Mouse (Mus musculus): Measurements from ENCODE around the gene Cdkal1. TPM values are rescaled to one million over a fixed set of nuclear protein-coding genes. Genes with fewer than 3 reads are reported as not detected.

Gene Cdkal1
- total RNA-seq, 2 experiments from 2014 or later: 29.5 to 33.0 TPM

DNA sequence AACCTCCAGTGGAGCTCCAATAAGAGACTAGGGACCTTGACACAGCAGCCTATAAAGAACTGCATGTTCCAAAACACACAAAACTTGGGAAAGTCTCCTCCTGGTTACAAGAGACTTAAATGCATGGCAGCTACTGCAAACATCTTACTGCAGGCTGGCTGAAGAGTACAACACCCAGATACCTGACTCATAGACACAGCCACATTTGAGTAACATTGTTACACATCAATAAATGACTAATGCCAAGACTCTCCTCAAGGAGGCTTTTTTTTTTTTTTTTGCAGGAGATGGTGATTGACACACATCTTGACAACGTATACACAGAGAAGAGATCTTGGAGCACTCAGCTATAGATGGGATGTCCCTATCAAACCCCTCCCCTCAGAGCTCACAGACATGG lies 215.3 kb downstream of the Cdkal1 start:
- no peak for DNase-seq (ENCODE audit: low spot score in 2 of 2)

DNA sequence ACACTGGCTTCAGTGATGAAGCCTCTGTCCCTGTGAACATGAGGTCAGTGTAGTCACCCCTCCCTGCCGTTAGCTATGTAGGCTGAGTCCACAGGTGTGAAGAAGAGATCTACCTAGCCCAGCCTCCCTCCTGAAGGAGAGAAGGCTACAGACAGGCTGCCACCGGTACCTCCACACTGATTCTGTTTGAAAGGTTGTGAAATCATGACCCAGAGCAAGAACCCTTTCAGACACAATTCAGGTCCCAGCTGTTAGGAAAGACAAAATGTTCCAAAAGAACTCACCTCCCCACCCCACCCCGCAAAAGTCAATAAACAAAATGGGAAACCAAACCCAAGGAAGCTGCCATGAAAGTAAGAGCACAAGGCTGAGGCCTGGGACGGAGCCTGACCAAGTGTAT lies 217.2 kb downstream of the Cdkal1 start:
- no peak for DNase-seq (ENCODE audit: low spot score in 2 of 2)

DNA sequence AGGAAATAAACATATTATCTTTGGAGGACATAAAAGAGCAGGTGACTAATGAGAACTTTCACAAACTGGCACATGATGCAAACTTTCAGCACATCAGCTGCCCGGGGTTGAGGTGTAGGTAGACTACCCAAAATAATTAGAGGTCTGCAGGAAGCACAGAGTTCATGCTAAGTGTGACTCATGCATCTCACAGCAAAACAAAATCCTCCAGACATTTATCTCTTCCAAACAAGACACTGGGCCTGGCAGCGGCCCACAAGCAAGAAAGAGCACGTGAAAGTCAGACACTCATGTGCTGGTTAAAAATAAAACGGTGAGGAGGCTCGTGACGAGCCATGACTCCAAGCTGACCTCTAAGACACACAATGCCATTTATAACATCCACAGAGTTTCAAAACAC lies 217.7 kb downstream of the Cdkal1 start:
- DNase-seq (ENCODE audit: low spot score in 2 of 2): peak in 1 of 2 experiments; percentile 28

DNA sequence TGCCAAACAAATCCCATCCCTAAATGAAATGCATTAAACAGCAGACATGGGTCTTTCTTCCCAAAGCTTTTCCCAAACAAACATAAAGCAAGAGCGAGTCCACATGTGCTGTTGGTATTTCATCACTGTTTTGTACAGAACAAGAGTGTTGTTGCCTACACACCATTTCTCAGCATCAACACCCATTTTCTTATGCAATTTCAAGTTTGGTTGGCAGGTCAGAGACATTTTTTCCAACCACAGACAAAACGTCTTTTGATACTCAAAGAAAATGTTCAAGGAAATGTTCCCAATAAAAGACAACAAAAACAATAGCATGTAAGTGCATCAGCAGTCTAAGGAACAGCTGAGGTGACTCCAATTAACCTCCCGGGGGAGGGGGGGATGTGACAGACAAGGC lies 219.9 kb downstream of the Cdkal1 start:
- DNase-seq (ENCODE audit: low spot score in 2 of 2): no peak

DNA sequence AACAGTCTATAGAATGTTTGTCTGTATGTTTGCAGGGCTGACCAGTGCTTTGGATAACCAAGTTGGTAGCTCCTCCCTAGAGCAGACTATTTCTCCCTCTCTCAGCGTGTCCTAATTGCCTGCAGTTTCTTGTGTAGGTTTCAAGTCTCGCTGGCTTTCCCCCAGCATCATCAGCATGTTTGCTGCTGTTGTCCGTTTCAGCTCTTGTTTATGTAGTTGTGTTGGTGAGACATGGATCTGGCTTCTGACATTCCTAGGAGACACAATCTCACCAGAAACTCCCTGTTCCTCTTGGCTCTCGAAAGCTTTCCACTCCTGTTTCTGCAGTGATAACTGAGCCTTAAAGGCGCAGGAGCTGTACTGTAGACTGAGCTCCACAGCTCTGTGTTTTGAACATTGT lies 224.1 kb downstream of the Cdkal1 start:
- DNase-seq (ENCODE audit: low spot score in 2 of 2): peak in 1 of 2 experiments; percentile 23

DNA sequence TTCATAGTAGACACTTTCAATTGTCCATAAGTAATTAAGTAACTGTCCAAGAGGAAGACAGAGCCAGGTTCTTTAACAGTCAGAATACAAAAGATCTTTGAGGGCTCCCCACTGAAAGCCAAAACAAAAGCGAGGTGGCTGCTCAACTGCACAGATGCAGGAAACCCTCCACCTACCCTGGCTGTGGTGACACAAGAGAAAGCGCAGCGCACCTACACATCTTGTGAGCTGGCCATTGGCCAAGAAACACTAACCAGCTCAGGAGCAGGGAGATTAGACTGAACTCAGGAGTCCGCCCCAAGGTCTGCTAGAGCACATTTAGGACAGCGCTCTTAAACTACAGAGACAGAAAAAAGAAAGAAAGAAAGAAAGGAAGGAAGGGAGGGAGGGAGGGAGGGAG lies 226.9 kb downstream of the Cdkal1 start:
- peak in 1 of 2 experiments; percentile 21 for DNase-seq (ENCODE audit: low spot score in 2 of 2)

DNA sequence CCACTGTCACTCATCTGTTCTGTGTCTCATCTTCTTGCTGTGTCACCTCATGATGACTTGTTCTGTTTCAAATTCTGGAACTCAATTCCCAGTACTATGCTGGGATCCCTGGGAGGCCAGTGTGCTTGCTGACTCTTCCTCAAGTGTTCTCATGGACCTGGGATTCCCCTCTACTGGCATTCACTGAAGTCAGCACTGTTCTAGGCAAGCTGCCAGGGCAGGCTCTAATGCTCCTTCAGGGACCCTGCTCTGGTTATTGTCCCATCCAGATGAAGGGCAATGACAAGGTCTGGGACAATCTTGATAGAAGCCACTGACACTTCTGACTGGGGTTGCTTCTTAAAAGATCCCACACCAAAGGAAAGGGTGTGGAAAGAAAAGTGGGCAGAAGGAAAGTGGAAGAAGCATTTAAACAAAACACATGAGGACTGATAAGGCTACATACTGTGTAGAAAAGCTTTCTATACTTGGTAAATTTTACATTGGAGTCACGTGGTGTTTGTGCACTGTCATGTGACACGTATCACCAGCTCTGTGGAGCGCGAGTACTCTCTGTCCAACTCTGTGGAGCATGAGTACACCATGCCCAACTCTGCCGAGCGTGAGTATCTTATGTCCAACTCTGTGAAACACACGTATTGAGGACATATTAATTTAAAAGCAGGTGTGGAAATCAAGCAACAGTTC lies 227.9 kb downstream of the Cdkal1 start:
- DNase-seq (ENCODE audit: low spot score in 2 of 2): peak; percentile 22 to 55

DNA sequence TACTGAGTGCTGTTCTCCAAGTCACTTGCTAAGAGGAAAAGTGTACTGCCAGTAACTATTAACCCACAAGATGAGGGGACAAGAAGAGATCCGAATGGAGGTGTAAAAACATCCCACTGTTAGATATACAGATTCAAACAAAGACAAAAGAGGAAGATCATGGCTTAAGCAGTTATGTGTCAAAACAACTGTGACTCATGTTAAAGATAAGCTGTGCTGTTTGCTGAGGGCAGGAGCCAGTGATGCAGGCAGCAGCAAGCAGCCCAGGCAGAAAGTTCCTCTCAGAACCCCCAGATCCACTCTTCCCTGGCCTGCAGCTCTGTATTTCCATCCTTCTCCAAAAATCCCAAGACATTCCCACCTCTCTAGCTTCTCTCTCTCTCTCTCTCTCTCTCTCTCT lies 230.5 kb downstream of the Cdkal1 start:
- DNase-seq (ENCODE audit: low spot score in 2 of 2): no peak

DNA sequence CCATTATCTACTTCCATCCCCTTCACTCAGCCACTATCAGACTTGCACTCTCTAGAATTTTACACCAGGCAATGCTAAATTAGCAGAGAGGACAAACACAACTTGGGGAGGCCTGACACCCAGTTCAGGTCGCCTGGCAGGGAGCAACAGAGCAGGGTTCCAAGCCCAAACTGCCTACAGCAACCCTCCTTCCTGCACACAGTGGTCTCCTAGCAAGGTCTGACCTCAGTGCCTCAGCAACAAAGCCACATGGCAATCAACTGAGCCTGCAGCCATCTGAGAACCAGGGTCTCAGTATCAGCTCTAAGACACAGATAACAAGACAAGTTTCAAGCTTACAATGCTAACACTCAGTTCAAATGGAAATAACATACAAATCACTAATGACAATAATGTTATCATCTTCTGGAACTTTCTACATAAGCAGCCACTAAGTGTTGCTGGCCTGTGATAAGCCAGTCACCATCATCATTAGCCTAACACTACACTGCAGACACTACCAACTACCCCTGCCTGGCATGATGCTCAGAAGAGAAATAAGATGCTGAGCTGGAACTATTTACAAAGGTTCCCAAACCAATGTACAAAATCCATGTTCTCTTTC lies 231.7 kb downstream of the Cdkal1 start:
- DNase-seq (ENCODE audit: low spot score in 2 of 2): no peak

DNA sequence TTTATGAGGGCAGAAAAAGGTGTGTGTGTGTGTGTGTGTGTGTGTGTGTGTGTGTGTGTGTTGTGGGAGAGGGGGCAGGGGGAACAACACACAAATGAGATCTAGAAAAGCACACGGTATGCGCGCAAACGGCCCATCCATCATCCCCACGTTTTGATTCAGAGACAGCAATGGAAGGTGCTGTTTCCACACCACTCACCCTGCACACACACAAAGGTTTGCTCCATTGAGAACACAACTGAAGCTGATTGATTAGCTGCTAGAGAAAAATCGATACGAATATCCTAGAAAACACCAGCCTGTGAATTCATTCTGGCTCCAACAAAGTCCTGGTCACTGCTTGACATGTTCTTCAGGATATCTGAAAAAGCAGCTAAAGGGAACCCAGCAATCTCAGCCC lies 233.6 kb downstream of the Cdkal1 start:
- DNase-seq (ENCODE audit: low spot score in 2 of 2): no peak

DNA sequence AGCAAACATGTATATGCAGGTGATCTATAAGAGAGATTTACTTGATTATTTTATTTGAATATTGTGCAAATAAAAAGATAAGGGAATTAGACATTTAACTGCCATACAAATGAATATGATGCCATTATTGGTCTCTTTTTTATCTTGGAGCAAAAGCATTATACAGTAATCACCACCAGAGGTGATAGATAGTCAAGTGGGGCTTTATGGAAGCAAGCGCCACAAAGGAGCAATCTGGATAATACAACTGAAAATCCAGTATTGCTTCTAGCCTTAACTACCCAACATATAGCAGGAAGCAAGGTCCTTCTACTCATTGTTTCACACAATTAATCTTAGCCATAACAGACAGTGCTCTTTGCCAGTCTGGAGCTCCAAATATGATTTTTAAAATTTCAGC lies 234.1 kb downstream of the Cdkal1 start:
- no peak for DNase-seq (ENCODE audit: low spot score in 2 of 2)

DNA sequence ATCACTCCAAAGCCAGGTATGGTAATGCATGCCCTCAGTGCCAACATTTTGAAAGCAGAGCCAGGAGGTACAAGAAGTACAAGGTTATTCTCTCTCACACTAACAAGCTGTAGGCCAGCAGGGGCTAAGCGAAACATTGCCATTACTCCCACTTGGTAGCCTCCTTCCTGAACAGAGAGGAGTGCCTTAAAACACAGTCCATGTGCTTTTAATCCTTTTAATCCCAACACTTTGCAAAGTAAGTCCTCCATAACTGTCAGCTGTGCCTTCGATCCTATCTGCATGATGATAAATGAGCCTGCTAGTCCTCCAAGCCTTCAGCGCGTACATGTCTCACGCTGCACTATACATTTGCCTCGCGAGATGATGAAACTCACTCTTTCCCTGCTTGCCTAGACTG lies 234.6 kb downstream of the Cdkal1 start:
- DNase-seq (ENCODE audit: low spot score in 2 of 2): no peak

DNA sequence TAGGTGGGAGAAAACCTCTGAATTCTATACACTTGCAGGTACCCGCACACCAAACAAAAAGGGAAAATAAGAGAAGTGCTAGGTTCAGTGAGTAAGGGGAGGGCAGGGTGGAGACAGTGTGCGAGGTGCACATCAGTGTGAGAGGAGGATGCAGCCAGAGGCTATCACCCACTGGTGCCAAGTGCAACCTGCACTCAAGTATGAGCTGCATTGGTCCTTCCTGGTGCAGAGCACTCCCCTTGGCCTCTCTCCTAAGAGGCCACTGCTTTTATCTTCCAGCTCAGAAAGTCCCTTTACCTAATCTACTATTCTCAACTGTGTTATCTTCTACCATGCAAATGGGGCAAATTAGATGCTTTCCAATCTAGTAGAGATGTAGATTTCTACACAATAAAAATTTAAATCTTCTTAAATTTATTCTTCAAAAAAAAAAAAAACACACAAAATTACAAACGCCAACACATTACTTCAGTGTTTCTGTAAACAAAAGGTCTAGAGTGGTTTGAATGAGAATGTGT lies 238.8 kb downstream of the Cdkal1 start:
- DNase-seq (ENCODE audit: low spot score in 2 of 2): no peak

DNA sequence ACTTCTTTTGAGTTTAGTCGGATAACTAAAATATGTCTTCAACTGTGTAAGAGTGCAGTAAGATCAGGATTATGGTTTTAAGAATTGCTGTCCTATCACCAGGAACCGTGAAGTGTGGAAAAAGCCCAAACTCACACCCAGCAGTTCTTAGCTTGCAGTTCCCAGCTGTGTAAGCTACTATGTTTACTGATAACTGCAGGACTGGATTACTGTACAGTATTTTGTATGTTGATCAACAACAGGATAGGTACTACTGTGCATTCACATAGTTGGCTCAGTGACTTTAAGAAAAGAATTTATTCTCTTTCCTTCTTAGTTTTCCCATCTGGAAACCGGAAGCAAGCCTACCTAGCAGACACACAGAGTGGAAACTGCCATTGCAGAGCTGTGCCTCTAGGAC lies 239.5 kb downstream of the Cdkal1 start:
- DNase-seq (ENCODE audit: low spot score in 2 of 2): no peak

DNA sequence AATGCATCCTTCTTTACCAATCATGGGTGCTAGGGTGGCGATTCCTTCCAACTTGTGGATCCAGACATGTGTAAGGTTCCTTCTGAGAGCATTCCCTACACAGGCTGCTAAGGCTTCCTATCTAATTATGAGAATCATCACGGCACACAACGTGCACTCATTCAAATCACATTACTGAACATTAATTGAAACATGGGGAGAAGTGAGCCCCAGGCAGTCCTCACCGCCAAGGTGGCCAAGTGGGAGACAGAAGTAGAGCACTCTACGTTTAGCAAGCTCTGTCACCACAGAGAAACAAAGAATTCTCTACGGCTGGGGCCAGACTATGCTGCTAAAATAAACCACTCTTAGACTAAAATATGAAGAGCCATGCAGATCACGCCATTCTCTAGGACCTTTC lies 240.4 kb downstream of the Cdkal1 start:
- no peak for DNase-seq (ENCODE audit: low spot score in 2 of 2)

DNA sequence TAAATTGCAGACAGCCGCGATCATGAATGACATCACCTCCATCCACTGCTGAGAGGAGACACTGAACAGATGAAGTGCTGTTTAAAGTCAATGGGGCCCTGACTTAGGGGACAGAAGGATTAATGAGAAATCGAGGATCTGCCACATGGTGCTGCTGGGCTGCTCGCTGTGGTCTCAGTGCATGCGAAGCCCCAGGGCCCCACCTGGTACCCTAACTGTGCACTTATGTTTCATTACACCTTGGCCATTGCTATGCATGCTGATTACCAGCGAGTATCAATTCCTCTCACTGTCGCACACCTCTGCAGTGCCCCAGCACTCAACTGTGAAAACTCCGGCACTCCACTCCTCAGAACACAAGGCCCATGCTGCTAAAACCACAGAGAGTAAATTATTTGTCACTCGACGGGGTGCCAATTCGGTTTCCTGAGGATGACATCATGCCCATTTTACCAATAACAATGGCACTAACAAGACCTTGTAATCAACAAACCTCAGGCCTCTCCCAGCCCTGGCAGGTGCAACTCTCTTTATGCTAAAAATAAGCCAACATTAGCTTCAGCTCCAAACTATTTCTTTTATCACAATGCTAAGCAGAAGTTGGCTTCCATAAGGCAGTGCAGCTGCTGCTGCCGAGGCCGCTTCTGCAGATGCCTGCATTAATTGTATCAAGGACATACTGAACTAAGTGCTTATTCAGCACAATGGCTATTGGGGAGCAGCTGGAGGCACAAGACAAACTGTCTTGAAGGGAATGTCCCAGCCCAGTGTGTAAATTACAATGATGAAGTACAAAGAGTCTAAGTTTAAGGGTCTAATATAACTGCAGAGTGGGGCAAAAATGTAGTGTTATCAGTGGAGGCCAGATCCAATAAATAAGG lies 245.2 kb downstream of the Cdkal1 start:
- DNase-seq (ENCODE audit: low spot score in 2 of 2): peak in 1 of 2 experiments; percentile 24

DNA sequence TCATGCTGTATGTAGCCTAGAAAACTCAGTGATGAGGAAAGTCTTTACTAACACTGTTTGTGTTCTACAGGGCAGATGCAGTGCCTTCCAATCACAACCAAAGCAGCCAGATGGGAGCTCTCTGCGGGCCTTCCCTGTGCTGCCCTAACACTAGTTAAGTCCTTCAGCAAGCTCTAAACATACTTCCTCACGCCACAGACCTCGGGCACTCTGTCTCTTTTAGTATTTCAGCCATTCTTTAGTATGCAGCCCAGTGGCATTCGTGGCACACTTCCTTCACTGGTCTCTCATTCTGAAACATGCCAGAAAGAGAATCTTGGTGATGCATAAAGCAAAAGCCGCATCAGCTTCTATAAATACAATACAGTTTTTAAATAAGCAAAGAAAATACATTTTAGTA lies 246.0 kb downstream of the Cdkal1 start:
- no peak for DNase-seq (ENCODE audit: low spot score in 2 of 2)

DNA sequence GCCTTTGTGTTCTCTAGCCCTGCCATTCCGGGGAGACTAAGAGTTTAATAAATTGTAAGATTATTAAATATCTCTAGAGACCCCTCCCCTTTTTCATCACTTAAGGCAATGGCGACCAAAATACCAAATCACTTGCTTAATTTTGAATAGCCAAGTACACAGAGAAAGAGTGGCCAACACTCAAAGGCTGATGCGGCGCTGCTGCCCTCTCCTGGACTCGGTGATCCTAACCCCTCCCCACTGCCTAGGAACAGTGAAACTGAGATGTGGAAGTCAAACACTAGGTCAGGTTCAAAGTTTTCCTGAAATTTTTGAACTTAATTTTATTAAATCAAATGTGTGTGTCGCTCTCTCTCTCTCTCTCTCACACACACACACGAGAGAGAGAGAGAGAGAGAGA lies 251.2 kb downstream of the Cdkal1 start:
- DNase-seq (ENCODE audit: low spot score in 2 of 2): peak; percentile 46 to 67

DNA sequence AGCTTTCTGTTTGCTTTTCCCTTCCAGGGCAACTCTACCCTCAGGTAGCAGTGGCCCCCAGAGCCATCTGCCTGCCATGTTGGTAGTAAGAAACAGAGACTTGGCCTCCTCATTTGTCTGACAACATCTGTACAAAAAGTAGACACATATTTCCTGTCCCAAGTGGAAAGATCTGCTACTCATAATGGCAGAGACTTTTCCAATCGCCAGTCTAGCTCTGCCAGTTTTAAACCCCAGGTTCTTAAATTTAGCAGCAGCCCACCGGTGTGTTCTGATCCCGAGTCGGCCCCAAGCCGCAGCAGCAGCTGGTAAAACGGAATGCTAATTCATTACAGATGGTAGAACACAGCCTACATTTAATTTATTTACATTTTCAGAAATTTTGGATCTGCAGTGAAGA lies 251.9 kb downstream of the Cdkal1 start:
- no peak for DNase-seq (ENCODE audit: low spot score in 2 of 2)

DNA sequence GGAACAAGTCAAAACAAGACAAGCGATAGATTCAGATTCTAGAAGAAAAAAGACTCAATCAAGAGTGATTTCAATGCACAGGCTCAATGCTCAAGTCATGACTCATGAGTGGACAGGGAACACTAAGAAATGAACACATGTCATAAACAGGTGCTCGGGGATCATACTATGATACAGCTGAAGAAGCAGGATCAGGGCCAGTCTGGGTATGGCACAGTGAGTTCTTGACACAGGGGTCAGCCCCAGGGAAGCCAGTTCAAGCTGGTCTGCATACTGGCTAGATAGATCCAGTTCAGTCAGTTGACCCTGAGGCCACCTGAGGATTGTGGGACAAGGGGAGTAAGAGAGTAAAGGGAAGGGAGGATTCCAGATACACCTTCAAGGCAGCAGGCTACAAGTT lies 254.4 kb downstream of the Cdkal1 start:
- DNase-seq (ENCODE audit: low spot score in 2 of 2): no peak

DNA sequence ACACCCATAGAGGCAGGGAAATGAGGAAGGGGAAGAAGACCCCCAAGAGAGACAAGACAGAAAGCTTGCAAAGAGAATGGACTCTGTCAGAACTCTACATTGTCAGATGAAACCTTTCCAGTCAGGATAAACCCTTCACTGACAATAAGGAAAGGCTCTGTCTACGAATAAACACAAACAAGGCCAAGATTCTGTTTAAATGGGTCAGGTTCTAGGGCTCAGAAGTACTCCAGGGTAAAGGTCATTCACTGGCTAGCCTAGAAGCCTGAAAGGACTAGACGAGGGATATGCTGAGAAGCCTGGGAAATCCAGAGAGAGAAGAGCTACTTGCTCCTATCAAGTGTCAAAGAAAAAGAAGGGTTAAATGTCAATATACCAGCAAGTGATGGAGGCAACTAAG lies 255.8 kb downstream of the Cdkal1 start:
- no peak for DNase-seq (ENCODE audit: low spot score in 2 of 2)

DNA sequence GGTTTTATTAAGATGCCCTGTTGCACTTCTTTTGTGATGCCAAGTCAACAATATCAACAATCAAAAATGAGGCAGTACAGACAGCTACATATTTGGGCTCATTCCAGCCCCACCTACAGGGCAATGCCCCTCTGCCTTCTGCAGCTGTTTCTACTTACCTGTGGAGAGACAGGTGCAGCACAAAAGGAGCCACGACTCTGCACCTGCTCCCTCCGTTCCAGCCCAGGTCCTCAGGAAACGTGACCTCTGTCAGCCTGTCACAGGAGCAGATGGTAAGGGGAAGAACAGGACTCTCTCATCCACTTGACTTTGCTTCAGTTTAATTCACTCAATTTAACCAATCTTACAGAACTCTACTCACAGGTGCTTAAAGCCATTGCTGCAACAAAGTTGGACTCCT lies 258.7 kb downstream of the Cdkal1 start:
- DNase-seq (ENCODE audit: low spot score in 2 of 2): no peak

Measured in gastrocnemius, postnatal 4 days (tissue).